Mouse (Mus musculus): ENCODE results near the gene Gm21748.
"Not testable (repeated sequence)": the region's sequence is repeated elsewhere in the genome, so short reads cannot be mapped to it uniquely, and the experiment has no call there.

Gm21748 gene

DNA sequence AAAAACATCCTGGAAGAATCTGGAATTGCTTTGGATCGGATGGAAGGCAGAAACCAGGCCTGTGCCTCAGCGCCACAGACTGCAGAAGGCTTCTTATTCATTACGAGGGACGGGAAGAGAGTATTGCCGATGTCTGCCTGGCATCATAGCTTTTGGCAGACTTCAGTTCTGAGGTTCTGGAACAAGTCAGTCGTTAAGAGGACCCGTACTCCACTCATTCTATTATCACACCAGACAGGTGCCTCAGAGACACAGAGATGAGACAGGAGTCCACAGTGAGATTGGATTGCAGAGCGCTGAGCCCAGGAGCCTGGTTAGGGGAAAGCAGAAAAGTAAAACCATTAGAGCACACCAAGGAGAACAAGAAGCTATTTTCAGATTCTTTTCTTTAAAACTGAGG, at the start of gene Gm21748:
Gene Gm21748, minus strand, starts transcription at position 101 of the 400 bp plus-strand sequence.
- not testable (repeated sequence) for DNase-seq (ENCODE audit: extremely low spot score, low read depth, low spot score)
